Mouse (Mus musculus) neural tube, embryonic 13.5 days (tissue): ENCODE results near the gene Klhl3. TPM values are rescaled to one million over a fixed set of nuclear protein-coding genes. Genes with fewer than 3 reads are reported as not detected.
A peak's percentile ranks its signal among the peaks of the same experiment; 100 is the strongest.

Source experiments
- ATAC-seq: fragments of 200-750 bp; cut with Nextera tagmentation; 2 replicates; pipeline ENCODE4 v1.8.0; 2017; ENCODE audit warnings: low read depth, mild to moderate bottlenecking, moderate TSS enrichment, moderate library complexity
- H3K27ac ChIP-seq: fragments of 300-500 bp; sonication (generic); replicated peaks from 2 replicates; pipeline ENCODE4 v1.5.1; 2015; ENCODE audit warnings: moderate library complexity, mild to moderate bottlenecking, inconsistent platforms
- H3K27me3 ChIP-seq: fragments of 300-500 bp; sonication (generic); 2 replicates; pipeline ENCODE4 v1.6.1; 2015; ENCODE audit warnings: mild to moderate bottlenecking, inconsistent platforms
- H3K36me3 ChIP-seq: fragments of 300-500 bp; sonication (generic); 2 replicates; pipeline ENCODE4 v1.6.1; 2015; ENCODE audit warnings: mild to moderate bottlenecking, inconsistent platforms
- H3K4me1 ChIP-seq: fragments of 300-500 bp; sonication (generic); replicated peaks from 2 replicates; pipeline ENCODE4 v1.6.1; 2015; ENCODE audit warnings: inconsistent platforms
- H3K4me2 ChIP-seq: fragments of 300-500 bp; sonication (generic); 2 replicates; pipeline ENCODE4 v1.6.1; 2015; ENCODE audit warnings: inconsistent platforms, mild to moderate bottlenecking, moderate library complexity
- H3K4me3 ChIP-seq: fragments of 300-500 bp; sonication (generic); 2 replicates; pipeline ENCODE4 v1.5.1; 2015; ENCODE audit warnings: mild to moderate bottlenecking, inconsistent platforms
- H3K9ac ChIP-seq: fragments of 300-500 bp; sonication (generic); 2 replicates; pipeline ENCODE4 v1.6.1; 2015; ENCODE audit warnings: moderate library complexity, mild to moderate bottlenecking, inconsistent platforms
- H3K9me3 ChIP-seq: fragments of 300-500 bp; sonication (generic); 2 replicates; pipeline ENCODE4 v1.6.1; 2016; ENCODE audit warnings: inconsistent platforms
- WGBS: fragments of 180-500 bp; shearing (Covaris S2); methylation state at CpG from one replicate; pipeline ENCODE4 v1.1.7; 2015; 5-methylcytosine and 5-hydroxymethylcytosine counted together
- polyA plus RNA-seq: library from polyadenylated mRNA; unstranded; fragments of >200 nt; fragmentation: Nextera tagmentation; extraction: Ambion mirVana; gene quantifications from 2 replicates; pipeline ENCODE4 v1.2.1, GENCODE M21; 2015

Gene Klhl3
- polyA plus RNA-seq, 1 experiment from 2014 or later: 11.5 TPM

GRCm38 (mm10) chr13:58122786-58123297, 9.4 kb upstream of the Klhl3 start:
- H3K9me3 ChIP-seq: no peaks in the 10 kb centered on the region
- no peak overlapping the region for H3K4me3 ChIP-seq
- H3K4me2 ChIP-seq: no peak overlapping the region
- H3K27me3 ChIP-seq: no peaks in the 10 kb centered on the region
- no peak overlapping the region for H3K9ac ChIP-seq
- no peak for ATAC-seq
- H3K36me3 ChIP-seq: 0 out of 2 replicates have a peak, but pooled peaks cover 7% of the 10 kb centered on the region
- WGBS: 30% methylated on average over 10 of the region's 10 CpGs
- no peak overlapping the region for H3K27ac ChIP-seq
- H3K4me1 ChIP-seq: peaks cover 41% of the 10 kb centered on the region

- Histone ChIP-seq H3K36me3 (no peaks in the 10 kb centered on the region), H3K4me3 (no peak overlapping the region), H3K9ac (no peak overlapping the region), H3K4me2 (no peak overlapping the region), H3K4me1 (peaks cover 16% of the 10 kb centered on the region), H3K27ac (no peak overlapping the region), H3K27me3 (no peaks in the 10 kb centered on the region), H3K9me3 (no peaks in the 10 kb centered on the region)
- no peak for ATAC-seq
- WGBS: 70% methylated on average over 8 of the region's 8 CpGs
Observed at GRCm38 (mm10) chr13:58117318-58118017, 4.1 kb upstream of the Klhl3 start.

- no peak overlapping the region for H3K4me2 ChIP-seq
- no peaks in the 10 kb centered on the region for H3K27me3 ChIP-seq
- no peak overlapping the region for H3K4me3 ChIP-seq
- H3K27ac ChIP-seq: no peak overlapping the region
- H3K9ac ChIP-seq: no peak overlapping the region
- H3K4me1 ChIP-seq: peaks cover 21% of the 10 kb centered on the region
- ATAC-seq: no peak
- 95% methylated on average over 2 of the region's 2 CpGs for WGBS
- H3K9me3 ChIP-seq: no peaks in the 10 kb centered on the region
- H3K36me3 ChIP-seq: no peaks in the 10 kb centered on the region
Observed at GRCm38 (mm10) chr13:58116801-58117200, 3.4 kb upstream of the Klhl3 start.

GRCm38 (mm10) chr13:58115227-58115626, 1.8 kb upstream of the Klhl3 start:
- H3K36me3 ChIP-seq: no peaks in the 10 kb centered on the region
- no peak overlapping the region for H3K4me3 ChIP-seq
- no peaks in the 10 kb centered on the region for H3K27me3 ChIP-seq
- WGBS: 66% methylated on average over 13 of the region's 13 CpGs
- no peak overlapping the region for H3K27ac ChIP-seq
- H3K4me1 ChIP-seq: peaks cover 32% of the 10 kb centered on the region
- no peak overlapping the region for H3K4me2 ChIP-seq
- ATAC-seq: no peak
- H3K9me3 ChIP-seq: no peaks in the 10 kb centered on the region
- no peak overlapping the region for H3K9ac ChIP-seq

GRCm38 (mm10) chr13:58112601-58113041, 771 bp downstream of the Klhl3 start:
- no peaks in the 10 kb centered on the region for H3K27me3 ChIP-seq
- peak overlapping the region; percentile 78 for H3K9ac ChIP-seq
- WGBS: 17% methylated on average over 11 of the region's 11 CpGs
- ATAC-seq: no peak
- no peaks in the 10 kb centered on the region for H3K36me3 ChIP-seq
- peak overlapping the region; percentile 95 for H3K27ac ChIP-seq
- H3K4me1 ChIP-seq: peaks cover 32% of the 10 kb centered on the region
- H3K4me2 ChIP-seq: peak overlapping the region; percentile 83
- peak overlapping the region; percentile 57 for H3K4me3 ChIP-seq
- H3K9me3 ChIP-seq: no peaks in the 10 kb centered on the region

GRCm38 (mm10) chr13:58112191-58112590, 1.2 kb downstream of the Klhl3 start:
- no peak for ATAC-seq
- Histone ChIP-seq H3K4me3 (peak overlapping the region; percentile 57), H3K27me3 (no peaks in the 10 kb centered on the region), H3K9me3 (no peaks in the 10 kb centered on the region), H3K9ac (peak overlapping the region; percentile 78), H3K4me2 (peak overlapping the region; percentile 83), H3K36me3 (no peaks in the 10 kb centered on the region), H3K27ac (peak overlapping the region; percentile 95; the same call in 1 of the 2 replicates), H3K4me1 (peaks cover 32% of the 10 kb centered on the region)
- WGBS: 73% methylated on average over 10 of the region's 10 CpGs

GRCm38 (mm10) chr13:58111306-58111705, 2.1 kb downstream of the Klhl3 start:
- Histone ChIP-seq H3K4me1 (peaks cover 32% of the 10 kb centered on the region), H3K4me2 (peak overlapping the region; percentile 83), H3K4me3 (no peak overlapping the region), H3K9ac (no peak overlapping the region), H3K27me3 (no peaks in the 10 kb centered on the region), H3K27ac (no peak overlapping the region), H3K9me3 (no peaks in the 10 kb centered on the region), H3K36me3 (no peaks in the 10 kb centered on the region)
- ATAC-seq: no peak
- WGBS: 94% methylated on average over 6 of the region's 6 CpGs

- Histone ChIP-seq H3K27me3 (no peaks in the 10 kb centered on the region), H3K36me3 (peaks cover 13% of the 10 kb centered on the region), H3K4me3 (no peak overlapping the region), H3K9ac (no peak overlapping the region), H3K4me2 (0 out of 2 replicates have a peak overlapping the region, but pooled peaks have one; percentile 20), H3K4me1 (peaks cover 15% of the 10 kb centered on the region), H3K9me3 (no peaks in the 10 kb centered on the region), H3K27ac (no peak overlapping the region; the same call in 1 of the 2 replicates)
- ATAC-seq: peak; percentile 70
- WGBS: 22% methylated on average over 8 of the region's 8 CpGs
Observed at GRCm38 (mm10) chr13:58090643-58091042, 22.7 kb downstream of the Klhl3 start.

GRCm38 (mm10) chr13:58084396-58084795, 29.0 kb downstream of the Klhl3 start:
- H3K4me1 ChIP-seq: no peaks in the 10 kb centered on the region
- no peak overlapping the region for H3K27ac ChIP-seq
- peaks cover 17% of the 10 kb centered on the region; the same call in 1 of the 2 replicates for H3K36me3 ChIP-seq
- no peak for ATAC-seq
- H3K9ac ChIP-seq: no peak overlapping the region
- H3K27me3 ChIP-seq: no peaks in the 10 kb centered on the region
- H3K4me2 ChIP-seq: no peak overlapping the region
- no peaks in the 10 kb centered on the region for H3K9me3 ChIP-seq
- H3K4me3 ChIP-seq: no peak overlapping the region
- 91% methylated on average over 5 of the region's 5 CpGs for whole genome bisulfite sequencing

- Histone ChIP-seq H3K4me2 (no peak overlapping the region), H3K9ac (no peak overlapping the region), H3K4me1 (no peaks in the 10 kb centered on the region), H3K27ac (no peak overlapping the region), H3K27me3 (no peaks in the 10 kb centered on the region), H3K9me3 (no peaks in the 10 kb centered on the region), H3K4me3 (no peak overlapping the region), H3K36me3 (peaks cover 17% of the 10 kb centered on the region; the same call in 1 of the 2 replicates)
- 86% methylated on average over 11 of the region's 11 CpGs for WGBS
- no peak for ATAC-seq
Observed at GRCm38 (mm10) chr13:58083521-58083920, 29.9 kb downstream of the Klhl3 start.

GRCm38 (mm10) chr13:58083048-58083447, 30.3 kb downstream of the Klhl3 start:
- Histone ChIP-seq H3K4me2 (no peak overlapping the region), H3K4me1 (no peaks in the 10 kb centered on the region), H3K4me3 (no peak overlapping the region), H3K9me3 (no peaks in the 10 kb centered on the region), H3K27me3 (no peaks in the 10 kb centered on the region), H3K36me3 (peaks cover 17% of the 10 kb centered on the region; the same call in 1 of the 2 replicates), H3K27ac (no peak overlapping the region), H3K9ac (no peak overlapping the region)
- ATAC-seq: no peak
- WGBS: 85% methylated on average over 5 of the region's 5 CpGs

GRCm38 (mm10) chr13:58078361-58078760, 35.0 kb downstream of the Klhl3 start:
- ATAC-seq: no peak
- no peak overlapping the region for H3K27ac ChIP-seq
- no peaks in the 10 kb centered on the region for H3K27me3 ChIP-seq
- WGBS: 82% methylated on average over 5 of the region's 5 CpGs
- H3K4me1 ChIP-seq: no peaks in the 10 kb centered on the region
- no peak overlapping the region for H3K4me2 ChIP-seq
- H3K4me3 ChIP-seq: no peak overlapping the region
- peaks cover 4% of the 10 kb centered on the region; the same call in 1 of the 2 replicates for H3K36me3 ChIP-seq
- no peak overlapping the region for H3K9ac ChIP-seq
- no peaks in the 10 kb centered on the region for H3K9me3 ChIP-seq
